Comparison of ENCODE assay signal across 10 mouse cellular contexts in the genomic region with DNA sequence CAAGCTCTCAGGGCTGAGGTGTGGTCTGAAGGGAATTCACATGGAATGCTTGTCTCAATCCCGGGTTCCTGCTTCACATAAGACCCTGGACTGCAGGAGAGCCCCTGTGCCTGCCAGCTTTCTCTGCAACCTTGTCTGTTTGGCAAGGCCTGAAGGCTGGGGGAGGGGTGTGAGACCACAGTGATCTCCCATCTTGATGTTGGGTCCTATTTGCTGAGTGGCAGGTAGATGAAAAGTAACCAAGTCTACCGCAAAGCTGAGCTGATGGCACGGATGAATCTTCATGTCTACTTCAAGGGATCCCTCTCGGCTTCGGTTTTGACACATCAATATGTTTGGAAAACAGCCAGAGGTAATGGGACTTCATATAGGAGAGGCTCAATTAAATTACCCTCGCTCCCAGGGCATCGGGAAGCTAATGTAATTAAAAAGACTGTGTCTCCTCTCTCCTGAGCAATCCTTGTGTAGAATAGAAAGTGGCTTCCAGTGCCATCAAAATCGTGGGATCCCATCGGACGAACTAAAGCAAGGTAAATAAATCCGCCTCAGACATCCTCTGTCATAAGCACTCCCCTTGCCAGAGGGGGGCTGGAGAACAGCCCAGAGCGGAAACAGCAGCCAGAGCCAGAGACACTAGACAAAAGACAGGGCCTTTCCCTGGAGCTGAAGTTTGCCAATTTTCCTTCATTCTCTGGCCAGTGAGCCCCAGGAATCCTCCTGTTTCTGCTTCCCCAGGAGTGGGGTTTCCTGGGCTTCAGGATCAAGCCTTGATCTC. TPM values are rescaled to one million over a fixed set of nuclear protein-coding genes. Genes with fewer than 3 reads are reported as not detected.
DNase-seq lines count a peak whose midpoint lies in the region; ATAC-seq and TF ChIP-seq lines count a peak whose summit lies in the region.
"Had no signal": no experiment of that assay in that cellular context is flagged by ENCODE, and none has a peak within 500 bp of the region (broad histone marks: within the 10 kb centered on the region; RNA-seq: fewer than 3 reads in every experiment).

No protein-coding gene starts in this region.

- no peak for TF ChIP-seq EP300 in heart, postnatal 0 days (IDR thresholded peaks at IDR 0.05; ENCODE audit: low read depth)

- TF ChIP-seq POLR2A in cerebellum, adult 2 months (IDR thresholded peaks at IDR 0.05; ENCODE audit: borderline replicate concordance, insufficient read depth, low read length): no peak
- no peak for TF ChIP-seq POLR2A in lung, adult 2 months (IDR thresholded peaks at IDR 0.05; ENCODE audit: borderline replicate concordance, extremely low read depth, low read depth, low read length)

- no peaks in the 10 kb centered on the region for H3K9me3 ChIP-seq in intestine, embryonic 14.5 days (ENCODE audit: control insufficient read depth, low read length)
- H3K9me3 ChIP-seq in intestine, postnatal 0 days (ENCODE audit: control insufficient read depth): no peaks in the 10 kb centered on the region
- no peaks in the 10 kb centered on the region for H3K9me3 ChIP-seq in heart, postnatal 0 days (replicated peaks; ENCODE audit: control insufficient read depth, low read length)
- H3K9me3 ChIP-seq: embryonic facial prominence, embryonic 12.5 days; liver, embryonic 13.5 days had no signal

- no peaks in the 10 kb centered on the region for H3K27me3 ChIP-seq in intestine, embryonic 14.5 days (replicated peaks; ENCODE audit: control insufficient read depth, insufficient read depth, low read length)
- no peaks in the 10 kb centered on the region for H3K27me3 ChIP-seq in intestine, postnatal 0 days (replicated peaks; ENCODE audit: control insufficient read depth, insufficient read depth, low read length)
- no peaks in the 10 kb centered on the region for H3K27me3 ChIP-seq in cerebellum, adult 2 months (ENCODE audit: control insufficient read depth, insufficient read depth, low read length)
- H3K27me3 ChIP-seq in heart, postnatal 0 days (ENCODE audit: control insufficient read depth, insufficient read depth, low read length): peaks cover 45% of the 10 kb centered on the region
- H3K27me3 ChIP-seq: embryonic facial prominence, embryonic 12.5 days had no signal

- DNase-seq in intestine, embryonic 14.5 days (ENCODE audit: low spot score): no peak
- peak; percentile 81 to 90 for DNase-seq in cerebellum, adult 2 months
- DNase-seq in heart, postnatal 0 days (ENCODE audit: low spot score): peak; percentile 21
- DNase-seq in lung, adult 2 months: peak; percentile 29
- DNase-seq in embryo, embryonic 9.5 days (ENCODE audit: extremely low spot score): no peak
- no peak for DNase-seq in urinary bladder, adult 18-20 months (ENCODE audit: low spot score in 2 of 2)
- DNase-seq: liver, embryonic 13.5 days had no signal

- no peak overlapping the region for H3K4me3 ChIP-seq in intestine, embryonic 14.5 days (ENCODE audit: low read depth, low read length)
- no peak overlapping the region for H3K4me3 ChIP-seq in intestine, postnatal 0 days (ENCODE audit: low read depth, low read length)
- no peak overlapping the region for H3K4me3 ChIP-seq in cerebellum, adult 2 months (replicated peaks; ENCODE audit: insufficient read depth, low read depth, low read length)
- H3K4me3 ChIP-seq in heart, postnatal 0 days (ENCODE audit: low read depth, low read length): no peak overlapping the region
- no peak overlapping the region for H3K4me3 ChIP-seq in lung, adult 2 months (replicated peaks; ENCODE audit: extremely low read depth, low read depth, low read length)
- H3K4me3 ChIP-seq: embryonic facial prominence, embryonic 12.5 days; liver, embryonic 13.5 days had no signal

- ATAC-seq in intestine, embryonic 14.5 days (replicated peaks; ENCODE audit: low FRiP score, low TSS enrichment, low read depth): no peak; the same call in 1 of the 2 replicates
- no peak for ATAC-seq in intestine, postnatal 0 days
- ATAC-seq in heart, postnatal 0 days (ENCODE audit: insufficient read depth, low read depth): no peak
- no peak for ATAC-seq in megakaryocyte progenitor cell, adult 5-6 weeks (replicated peaks; ENCODE audit: poor library complexity)

- H3K4me1 ChIP-seq in intestine, embryonic 14.5 days (replicated peaks; ENCODE audit: control insufficient read depth, insufficient read depth, low read length): peaks cover 9% of the 10 kb centered on the region
- H3K4me1 ChIP-seq in intestine, postnatal 0 days (replicated peaks; ENCODE audit: control insufficient read depth, insufficient read depth, low read length): no peaks in the 10 kb centered on the region
- peaks cover 63% of the 10 kb centered on the region for H3K4me1 ChIP-seq in cerebellum, adult 2 months (ENCODE audit: control insufficient read depth, insufficient read depth, low read length)
- H3K4me1 ChIP-seq in heart, postnatal 0 days (ENCODE audit: control insufficient read depth, insufficient read depth): no peaks in the 10 kb centered on the region
- H3K4me1 ChIP-seq in lung, adult 2 months (ENCODE audit: control insufficient read depth, insufficient read depth, low read length): peaks cover 7% of the 10 kb centered on the region; the same call in 1 of the 2 replicates
- H3K4me1 ChIP-seq: liver, embryonic 13.5 days had no signal

- no peak overlapping the region for H3K9ac ChIP-seq in intestine, embryonic 14.5 days (ENCODE audit: low read length)
- no peak overlapping the region for H3K9ac ChIP-seq in intestine, postnatal 0 days (ENCODE audit: low read depth, low read length)
- no peak overlapping the region for H3K9ac ChIP-seq in heart, postnatal 0 days (replicated peaks; ENCODE audit: low read depth, low read length)
- H3K9ac ChIP-seq: embryonic facial prominence, embryonic 12.5 days; liver, embryonic 13.5 days had no signal

- no peaks in the 10 kb centered on the region for H3K36me3 ChIP-seq in intestine, embryonic 14.5 days (ENCODE audit: control insufficient read depth, insufficient read depth, low read length)
- no peaks in the 10 kb centered on the region for H3K36me3 ChIP-seq in intestine, postnatal 0 days (ENCODE audit: control insufficient read depth, insufficient read depth)
- H3K36me3 ChIP-seq in heart, postnatal 0 days (replicated peaks; ENCODE audit: control insufficient read depth, insufficient read depth, low read length): no peaks in the 10 kb centered on the region
- H3K36me3 ChIP-seq: embryonic facial prominence, embryonic 12.5 days; liver, embryonic 13.5 days had no signal

- peak overlapping the region; percentile 3; the same call in 1 of the 2 replicates for H3K4me2 ChIP-seq in intestine, embryonic 14.5 days (ENCODE audit: low read length)
- no peak overlapping the region for H3K4me2 ChIP-seq in intestine, postnatal 0 days (replicated peaks; ENCODE audit: low read depth)
- H3K4me2 ChIP-seq in heart, postnatal 0 days (ENCODE audit: low read depth, low read length): no peak overlapping the region
- H3K4me2 ChIP-seq: embryonic facial prominence, embryonic 12.5 days; liver, embryonic 13.5 days had no signal

- H3K27ac ChIP-seq in intestine, embryonic 14.5 days (ENCODE audit: low read depth): peak overlapping the region; percentile 39; the same call in 1 of the 2 replicates
- no peak overlapping the region for H3K27ac ChIP-seq in intestine, postnatal 0 days (ENCODE audit: low read depth, low read length)
- H3K27ac ChIP-seq in cerebellum, adult 2 months (ENCODE audit: insufficient read depth, low read length): no peak overlapping the region
- no peak overlapping the region for H3K27ac ChIP-seq in heart, postnatal 0 days (ENCODE audit: low read depth)
- H3K27ac ChIP-seq: embryonic facial prominence, embryonic 12.5 days; liver, embryonic 13.5 days had no signal

- 35% methylated on average over 12 of the region's 12 CpGs for WGBS in intestine, embryonic 14.5 days
- WGBS in intestine, postnatal 0 days: 45% methylated on average over 12 of the region's 12 CpGs
- 7% methylated on average over 12 of the region's 12 CpGs for WGBS in cerebellum, adult 2 months
- WGBS in heart, postnatal 0 days: 51% methylated on average over 12 of the region's 12 CpGs
- 29% methylated on average over 12 of the region's 12 CpGs for WGBS in lung, adult 2 months

- no peak for TF ChIP-seq CTCF in intestine, postnatal 0 days (IDR thresholded peaks at IDR 0.05; ENCODE audit: low read depth)
- no peak for TF ChIP-seq CTCF in cerebellum, adult 2 months (IDR thresholded peaks at IDR 0.05; ENCODE audit: borderline replicate concordance, insufficient read depth, low read depth, low read length)
- TF ChIP-seq CTCF in heart, postnatal 0 days (IDR thresholded peaks at IDR 0.05; ENCODE audit: low read depth): no peak
- TF ChIP-seq CTCF in lung, adult 2 months (IDR thresholded peaks at IDR 0.05; ENCODE audit: insufficient read depth, low read length): no peak

RNA-seq across cellular contexts. Expression of gene Sez6l, which starts 28.0 kb away (rescaled TPM):
- 2.4 and 2.7 TPM in 2 replicates for polyA plus RNA-seq in intestine, embryonic 14.5 days (2014; fragmentation: Nextera tagmentation; extraction: Ambion mirVana)
- polyA plus RNA-seq in intestine, postnatal 0 days (2015; fragmentation: Nextera tagmentation; extraction: Ambion mirVana): 0.55 and 0.63 TPM in 2 replicates
- 81.5 and 93.9 TPM in 2 replicates for polyA plus RNA-seq in cerebellum, adult 2 months (2012; rRNA removed)
- 0.23 TPM in 1 of 2 replicates, not detected in the other for total RNA-seq in heart, postnatal 0 days (2014; rRNA removed; ENCODE audit: low replicate concordance)
- 0.10 and 0.21 TPM in 2 replicates for polyA plus RNA-seq in heart, postnatal 0 days (2015; fragmentation: Nextera tagmentation; extraction: Ambion mirVana)
- polyA plus RNA-seq in lung, adult 2 months (2012; rRNA removed): 0.12 and 0.38 TPM in 2 replicates
- total RNA-seq in megakaryocyte progenitor cell, adult 5-6 weeks (2015): not detected in 2 replicates
- total RNA-seq in megakaryocyte progenitor cell, adult 5-6 weeks (2017): not detected in 2 replicates

Comparison
In these comparisons a context has a peak if more than half of its experiments do, and no peak if none do; other contexts are left out.
1. DNase-seq: peak in cerebellum, adult 2 months (2 of 2), heart, postnatal 0 days (single experiment) and lung, adult 2 months (single experiment); none in intestine, embryonic 14.5 days (single experiment), embryo, embryonic 9.5 days (single experiment) and urinary bladder, adult 18-20 months (0 of 2).
2. RNA of gene Sez6l, which starts 28.0 kb away (polyA plus RNA-seq): 81.5 to 93.9 TPM in cerebellum, adult 2 months; 2.4 to 2.7 TPM in intestine, embryonic 14.5 days, 0.55 to 0.63 TPM in intestine, postnatal 0 days, 0.12 to 0.38 TPM in lung, adult 2 months and 0.10 to 0.21 TPM in heart, postnatal 0 days; every median in the first group is over 10 times any median in the second.